Mouse (Mus musculus) embryonic facial prominence, embryonic 11.5 days (tissue): ENCODE data around the gene Clk2. TPM values are rescaled to one million over a fixed set of nuclear protein-coding genes. Genes with fewer than 3 reads are reported as not detected.

Source experiments
- ATAC-seq: fragments of 200-750 bp; cut with Nextera tagmentation; replicated peaks from 2 replicates; pipeline ENCODE4 v1.8.0; 2017; ENCODE audit warnings: low read depth; ENCODE audit not compliant: insufficient number of reproducible peaks, low FRiP score, low TSS enrichment
- DNase-seq: peaks from one replicate; pipeline ENCODE4 v3.0.0-alpha.2; 2015; ENCODE audit warnings: low spot score
- H3K27ac ChIP-seq: fragments of 300-500 bp; sonication (generic); replicated peaks from 2 replicates; pipeline ENCODE4 v1.5.1; 2014; ENCODE audit warnings: mild to moderate bottlenecking, low read depth, low read length, control low read depth
- H3K27me3 ChIP-seq: fragments of 300-500 bp; sonication (generic); 2 replicates; pipeline ENCODE4 v1.6.1; 2014; ENCODE audit warnings: mild to moderate bottlenecking, low read length, moderate library complexity, mixed read lengths; ENCODE audit not compliant: control insufficient read depth, insufficient read depth
- H3K36me3 ChIP-seq: fragments of 300-500 bp; sonication (generic); replicated peaks from 2 replicates; pipeline ENCODE4 v1.6.1; 2014; ENCODE audit warnings: low read depth, mild to moderate bottlenecking, low read length, moderate library complexity, mixed read lengths; ENCODE audit not compliant: control insufficient read depth, insufficient read depth
- H3K4me1 ChIP-seq: fragments of 300-500 bp; sonication (generic); 2 replicates; pipeline ENCODE4 v1.6.1; 2014; ENCODE audit warnings: low read length, mixed read lengths; ENCODE audit not compliant: control insufficient read depth, insufficient read depth
- H3K4me2 ChIP-seq: fragments of 300-500 bp; sonication (generic); 2 replicates; pipeline ENCODE4 v1.6.1; 2014; ENCODE audit warnings: low read depth, mild to moderate bottlenecking, control low read depth, low read length, moderate library complexity
- H3K4me3 ChIP-seq: fragments of 300-500 bp; sonication (generic); 2 replicates; pipeline ENCODE4 v1.5.1; 2014; ENCODE audit warnings: low read depth, low read length, control low read depth
- H3K9ac ChIP-seq: fragments of 300-500 bp; sonication (generic); replicated peaks from 2 replicates; pipeline ENCODE4 v1.6.1; 2014; ENCODE audit warnings: mild to moderate bottlenecking, control low read depth, low read length
- H3K9me3 ChIP-seq: fragments of 300-500 bp; sonication (generic); replicated peaks from 2 replicates; pipeline ENCODE4 v1.6.1; 2016; ENCODE audit warnings: mild to moderate bottlenecking, low read length, inconsistent platforms, mixed read lengths; ENCODE audit not compliant: control insufficient read depth
- WGBS: fragments of 180-500 bp; shearing (Covaris S2); extraction: QIAGEN DNeasy Blood & Tissue Kit; methylation state at CpG from one replicate; pipeline ENCODE4 v1.1.7; 2014; 5-methylcytosine and 5-hydroxymethylcytosine counted together
- polyA plus RNA-seq: library from polyadenylated mRNA; unstranded; fragments of >200 nt; fragmentation: Nextera tagmentation; extraction: Ambion mirVana; gene quantifications from 2 replicates; pipeline ENCODE4 v1.2.1, GENCODE M21; 2014

Clk2 gene
- polyA plus RNA-seq, 1 experiment from 2014 or later, result 28.2 TPM

DNA sequence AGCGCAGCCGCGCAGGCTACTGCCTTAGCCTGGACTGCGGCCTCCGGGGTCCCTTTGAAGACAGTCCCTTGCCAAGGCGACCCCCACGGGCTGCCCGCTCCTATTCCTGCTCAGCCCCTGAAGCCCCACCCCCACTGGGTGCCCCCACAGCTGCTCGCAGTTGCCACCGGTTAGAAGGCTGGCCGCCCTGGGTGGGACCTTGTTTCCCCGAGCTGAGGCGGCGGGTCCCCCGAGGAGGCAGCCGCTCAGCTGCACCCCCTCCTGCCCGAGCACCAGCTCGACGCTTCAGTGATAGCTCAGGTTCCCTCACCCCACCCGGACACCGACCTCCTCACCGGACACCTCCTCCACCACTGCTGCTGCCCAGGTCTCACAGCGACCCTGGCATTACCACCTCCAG, 22.6 kb downstream of the Clk2 start:
- H3K9ac ChIP-seq, result no peak overlapping the region
- H3K9me3 ChIP-seq, result no peaks in the 10 kb centered on the region
- H3K4me2 ChIP-seq, result no peak overlapping the region
- no peak overlapping the region for H3K4me3 ChIP-seq
- H3K36me3 ChIP-seq, result no peaks in the 10 kb centered on the region; the same call in 1 of the 2 replicates
- H3K27ac ChIP-seq, result no peak overlapping the region
- H3K4me1 ChIP-seq, result peaks cover 7% of the 10 kb centered on the region
- no peak for ATAC-seq
- no peaks in the 10 kb centered on the region for H3K27me3 ChIP-seq
- DNase-seq, result no peak
- WGBS, result 32% methylated on average over 23 of the region's 23 CpGs

DNA sequence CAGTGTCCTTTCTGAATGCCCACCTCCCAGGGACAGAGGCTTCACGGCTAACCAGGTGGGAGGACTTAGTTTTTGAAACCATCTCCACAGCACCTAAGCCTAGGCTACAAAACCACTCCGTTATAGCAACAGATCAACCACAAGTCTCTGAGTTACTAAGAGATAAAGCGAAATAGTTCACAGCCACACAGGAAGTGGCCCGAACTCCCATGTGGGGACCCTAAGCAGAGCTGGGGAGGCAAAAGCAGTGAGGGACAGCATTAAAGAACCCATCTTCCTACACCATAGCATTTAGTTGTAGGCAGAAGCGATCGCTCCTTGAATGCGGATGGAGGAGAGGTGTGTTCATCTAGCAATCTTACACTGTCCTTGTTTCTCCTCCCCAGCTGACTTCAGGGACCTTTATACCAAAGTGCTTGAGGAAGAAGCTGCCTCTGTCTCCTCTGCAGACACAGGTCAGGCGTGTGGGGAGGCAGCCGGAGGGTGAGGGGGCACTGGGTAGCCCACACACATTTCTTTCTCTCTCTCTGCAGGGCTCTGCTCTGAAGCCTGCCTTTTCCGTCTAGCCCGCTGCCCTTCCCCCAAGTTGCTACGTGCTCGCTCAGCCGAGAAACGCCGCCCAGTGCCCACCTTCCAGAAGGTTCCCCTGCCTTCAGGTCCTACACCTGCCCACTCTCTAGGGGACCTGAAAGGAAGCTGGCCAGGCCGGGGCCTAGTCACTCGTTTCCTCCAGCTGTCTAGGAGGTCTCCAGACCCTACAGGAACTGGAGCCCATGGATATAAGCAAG, 23.3 kb downstream of the Clk2 start:
- ATAC-seq, result no peak
- no peak overlapping the region for H3K4me3 ChIP-seq
- no peaks in the 10 kb centered on the region; the same call in 1 of the 2 replicates for H3K36me3 ChIP-seq
- WGBS, result 68% methylated on average over 18 of the region's 18 CpGs
- H3K4me1 ChIP-seq, result peaks cover 7% of the 10 kb centered on the region
- H3K27me3 ChIP-seq, result no peaks in the 10 kb centered on the region
- no peak overlapping the region for H3K4me2 ChIP-seq
- no peak for DNase-seq
- no peak overlapping the region for H3K9ac ChIP-seq
- H3K9me3 ChIP-seq, result no peaks in the 10 kb centered on the region
- H3K27ac ChIP-seq, result no peak overlapping the region

DNA sequence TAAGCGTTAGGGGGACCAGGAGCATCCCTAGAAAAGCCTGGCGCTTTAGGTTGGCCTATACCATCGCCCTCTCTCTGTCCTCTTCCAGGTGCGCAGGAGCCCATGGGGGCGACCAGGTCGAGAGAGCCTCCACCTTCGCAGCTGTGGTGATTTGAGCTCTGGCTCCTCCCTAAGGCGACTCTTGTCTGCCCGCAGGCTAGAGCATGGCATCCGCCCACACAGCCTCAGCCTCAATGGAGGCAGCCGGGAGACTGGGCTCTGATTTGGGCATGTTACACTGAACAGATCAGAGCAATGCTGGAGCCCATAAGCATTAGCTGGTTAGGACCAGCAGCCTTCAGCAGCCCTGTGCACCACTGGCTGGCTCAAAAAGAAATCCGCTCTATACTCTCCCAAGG, 23.9 kb downstream of the Clk2 start:
- Histone ChIP-seq H3K4me3 (no peak overlapping the region), H3K27me3 (no peaks in the 10 kb centered on the region), H3K9ac (no peak overlapping the region), H3K4me1 (peaks cover 7% of the 10 kb centered on the region), H3K9me3 (no peaks in the 10 kb centered on the region), H3K36me3 (no peaks in the 10 kb centered on the region; the same call in 1 of the 2 replicates), H3K27ac (no peak overlapping the region), H3K4me2 (no peak overlapping the region)
- ATAC-seq (no peak), DNase-seq (no peak)
- 60% methylated on average over 12 of the region's 12 CpGs for WGBS

DNA sequence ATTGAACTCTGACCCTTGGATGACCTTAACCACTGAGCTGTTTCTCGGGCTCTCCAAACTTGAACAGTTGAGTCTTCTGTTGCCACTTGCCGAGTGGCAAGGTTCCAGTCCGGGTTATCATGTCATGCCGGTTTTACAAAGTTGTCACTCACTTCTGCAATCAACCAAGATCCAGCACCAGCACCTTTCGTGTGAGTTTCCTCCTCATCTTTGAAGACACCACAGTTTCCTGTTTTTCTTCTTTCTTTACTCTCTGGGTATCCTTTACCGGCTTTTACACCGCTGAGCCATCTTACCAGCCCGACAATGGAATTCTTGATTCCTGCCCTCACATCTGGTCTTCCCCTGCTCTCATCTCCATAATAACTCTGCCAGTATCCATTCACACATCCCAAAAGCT, 25.8 kb downstream of the Clk2 start:
- Histone ChIP-seq H3K27ac (no peak overlapping the region), H3K4me1 (no peaks in the 10 kb centered on the region), H3K4me2 (no peak overlapping the region), H3K36me3 (no peaks in the 10 kb centered on the region; the same call in 1 of the 2 replicates), H3K27me3 (no peaks in the 10 kb centered on the region), H3K9ac (no peak overlapping the region), H3K9me3 (no peaks in the 10 kb centered on the region), H3K4me3 (no peak overlapping the region)
- no peak for DNase-seq
- 86% methylated on average over 8 of the region's 8 CpGs for WGBS
- no peak for ATAC-seq

DNA sequence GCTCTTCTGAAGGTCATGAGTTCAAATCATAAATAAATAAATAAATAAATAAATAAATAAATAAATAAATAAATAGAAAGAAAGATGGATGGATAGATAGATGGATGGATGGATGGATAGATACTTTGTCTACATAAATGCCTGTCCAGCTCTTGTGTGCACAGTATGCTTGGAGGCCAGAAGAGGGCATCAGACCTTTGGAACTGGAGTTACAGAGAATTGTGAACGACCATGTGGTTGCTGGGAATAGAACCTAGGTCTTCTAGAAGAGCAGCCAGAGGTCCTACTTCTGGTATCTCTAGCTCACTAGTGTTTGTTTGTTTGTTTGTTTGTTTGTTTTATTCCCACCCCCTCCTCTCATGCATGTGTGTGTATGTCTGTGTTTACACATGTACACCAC, 28.8 kb downstream of the Clk2 start:
- Histone ChIP-seq H3K4me3 (no peak overlapping the region), H3K4me1 (0 out of 2 replicates have a peak, but pooled peaks cover 2% of the 10 kb centered on the region), H3K4me2 (no peak overlapping the region), H3K9ac (no peak overlapping the region), H3K36me3 (no peaks in the 10 kb centered on the region), H3K27ac (no peak overlapping the region), H3K27me3 (no peaks in the 10 kb centered on the region), H3K9me3 (no peaks in the 10 kb centered on the region)
- DNase-seq (no peak), ATAC-seq (no peak)
- WGBS, result 74% methylated on average over 1 of the region's 1 CpGs

DNA sequence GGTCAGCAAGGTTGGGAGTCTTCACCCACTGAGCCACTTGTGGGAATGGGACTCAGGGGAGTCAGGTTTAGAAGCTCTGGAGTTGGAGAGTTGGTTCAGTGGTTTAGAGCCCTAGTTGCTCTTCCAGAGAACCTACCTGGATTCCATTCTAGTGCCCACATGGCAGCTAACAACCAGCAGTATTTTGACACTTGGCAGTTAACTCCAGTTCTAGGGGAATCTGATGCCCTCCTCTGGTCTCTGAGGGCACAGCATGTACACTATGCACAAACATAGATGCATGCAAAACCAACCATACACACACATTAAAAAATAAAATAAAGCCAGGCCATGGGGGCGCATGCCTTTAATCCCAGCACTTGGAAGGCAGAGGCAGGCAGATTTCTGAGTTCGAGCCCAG, 29.3 kb downstream of the Clk2 start:
- no peaks in the 10 kb centered on the region for H3K36me3 ChIP-seq
- 87% methylated on average over 2 of the region's 2 CpGs for WGBS
- H3K4me2 ChIP-seq, result no peak overlapping the region
- no peaks in the 10 kb centered on the region for H3K27me3 ChIP-seq
- no peak overlapping the region for H3K9ac ChIP-seq
- no peak overlapping the region for H3K4me3 ChIP-seq
- no peak for ATAC-seq
- no peak for DNase-seq
- 0 out of 2 replicates have a peak, but pooled peaks cover 2% of the 10 kb centered on the region for H3K4me1 ChIP-seq
- no peaks in the 10 kb centered on the region for H3K9me3 ChIP-seq
- H3K27ac ChIP-seq, result no peak overlapping the region

DNA sequence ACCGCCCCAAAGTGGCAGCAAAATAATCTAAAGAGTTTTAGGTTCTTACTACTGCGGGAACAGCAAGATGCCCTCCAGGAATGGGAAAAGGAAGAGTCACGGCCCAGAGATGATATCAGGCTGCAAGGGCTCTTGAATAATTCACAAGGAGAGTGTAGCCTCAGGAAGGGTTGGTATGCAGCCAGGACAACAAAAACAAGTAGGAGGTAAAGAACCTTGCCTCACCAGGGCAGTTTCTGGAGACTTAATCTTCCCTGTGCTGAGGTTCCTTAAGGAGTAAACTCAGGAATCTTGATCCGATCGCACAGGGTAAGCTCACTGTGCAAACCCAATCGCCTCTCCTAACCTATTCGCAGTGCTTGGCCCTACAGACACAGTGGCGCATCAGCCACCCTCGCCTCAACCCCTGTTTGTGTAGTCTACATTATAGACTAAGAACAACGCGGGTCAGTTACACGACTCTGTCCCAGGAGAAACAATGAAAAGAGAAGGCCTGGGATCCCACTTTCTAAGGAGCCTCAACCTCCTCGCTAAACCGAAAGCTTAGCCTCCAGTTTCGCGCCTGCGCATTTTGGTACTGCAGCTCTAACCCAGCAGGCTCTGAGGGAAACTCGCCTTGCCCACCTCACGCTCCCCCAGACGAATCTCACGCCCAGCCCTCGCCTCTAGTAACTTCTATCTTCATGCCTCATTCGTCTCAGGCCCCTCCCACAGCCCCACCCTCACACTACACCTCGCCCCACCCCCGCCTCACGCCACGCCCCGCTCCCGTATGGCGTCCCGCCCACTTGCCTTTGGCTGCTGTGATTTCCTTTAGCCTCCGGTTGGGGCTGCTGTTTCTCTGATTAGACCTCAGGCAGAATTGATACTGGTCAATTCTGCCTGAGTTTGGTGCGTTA, 31.6 kb downstream of the Clk2 start:
- Histone ChIP-seq H3K4me1 (0 out of 2 replicates have a peak, but pooled peaks cover 2% of the 10 kb centered on the region), H3K36me3 (no peaks in the 10 kb centered on the region), H3K27ac (peak overlapping the region; percentile 78; the same call in 1 of the 2 replicates), H3K9ac (peak overlapping the region; percentile 69), H3K9me3 (no peaks in the 10 kb centered on the region), H3K27me3 (no peaks in the 10 kb centered on the region), H3K4me3 (peak overlapping the region; percentile 33), H3K4me2 (peak overlapping the region; percentile 59)
- peak; percentile 94 for DNase-seq
- WGBS, result 7% methylated on average over 33 of the region's 33 CpGs
- ATAC-seq, result peak; percentile 89

DNA sequence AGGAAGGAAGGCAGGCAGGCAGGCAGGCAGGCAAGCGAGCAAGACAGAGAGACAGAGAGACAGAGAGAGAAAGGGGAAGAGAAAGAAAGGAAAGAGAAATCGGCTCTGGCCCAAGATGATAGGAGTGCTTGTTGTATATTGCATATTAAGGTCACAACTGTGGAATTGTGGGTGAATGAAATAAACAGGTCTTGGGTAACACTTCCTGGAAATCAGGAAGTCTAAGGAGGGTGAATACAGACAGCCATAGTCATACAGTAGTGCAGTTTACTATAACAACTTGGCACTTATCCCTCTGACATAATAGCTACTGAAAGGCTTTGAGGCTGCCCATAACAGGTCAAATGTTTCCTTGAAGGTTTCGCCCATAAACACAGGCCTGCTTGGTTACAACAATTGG, 35.2 kb downstream of the Clk2 start:
- Histone ChIP-seq H3K9ac (no peak overlapping the region), H3K27me3 (no peaks in the 10 kb centered on the region), H3K9me3 (no peaks in the 10 kb centered on the region), H3K4me1 (0 out of 2 replicates have a peak, but pooled peaks cover 2% of the 10 kb centered on the region), H3K36me3 (no peaks in the 10 kb centered on the region), H3K4me3 (no peak overlapping the region), H3K4me2 (no peak overlapping the region), H3K27ac (no peak overlapping the region)
- DNase-seq, result no peak
- WGBS, result 81% methylated on average over 3 of the region's 3 CpGs
- ATAC-seq, result no peak
